Mouse (Mus musculus) telencephalon, adult 2 months (tissue): ENCODE data around the gene Carns1.
"Not testable (repeated sequence)": the region's sequence is repeated elsewhere in the genome, so short reads cannot be mapped to it uniquely, and the experiment has no call there.

Source experiments
- DNase-seq: peaks from one replicate; pipeline ENCODE4 v3.0.0-alpha.2; 2011; ENCODE audit warnings: low read depth, low spot score

The Carns1 gene

DNA sequence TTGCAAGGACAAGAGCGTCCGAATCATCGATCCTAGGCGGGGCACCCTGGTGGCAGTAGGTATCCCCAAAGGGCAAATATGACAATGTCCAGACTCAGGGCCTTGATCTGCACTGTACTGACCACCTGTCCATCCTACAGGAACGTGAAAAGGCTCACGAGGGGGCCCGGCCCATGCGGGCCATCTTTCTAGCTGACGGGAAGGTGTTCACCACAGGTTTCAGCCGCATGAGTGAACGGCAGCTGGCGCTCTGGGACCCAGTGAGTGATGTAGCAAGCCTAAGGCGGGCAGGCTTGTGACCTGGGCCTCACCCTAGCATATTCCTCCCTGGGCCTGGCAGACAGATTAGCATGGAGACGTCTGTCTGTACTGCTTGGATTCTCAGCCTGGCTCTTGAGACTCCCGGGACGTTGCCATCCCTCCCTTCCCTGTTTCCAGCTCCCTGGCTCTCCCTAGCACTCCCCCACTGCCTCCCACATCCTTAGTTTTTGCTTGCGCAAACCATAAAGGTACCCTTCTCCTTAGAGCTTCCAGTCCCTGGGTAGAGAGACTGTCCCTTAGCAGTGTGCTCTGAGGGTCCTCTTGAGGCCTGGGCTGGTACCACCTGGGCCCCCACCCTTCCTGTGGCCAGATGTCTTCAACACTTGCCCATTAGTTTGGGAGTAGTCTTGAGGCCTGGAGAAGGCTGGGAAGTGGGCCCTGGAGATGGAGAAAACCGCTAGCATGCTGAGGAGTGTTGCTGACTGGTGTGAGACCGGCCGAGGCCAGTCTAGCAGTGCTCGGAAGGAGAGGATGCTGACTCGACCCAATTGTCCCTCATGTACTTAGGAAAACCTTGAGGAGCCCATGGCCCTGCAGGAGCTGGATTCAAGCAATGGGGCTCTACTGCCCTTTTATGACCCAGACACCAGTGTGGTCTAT, 24.5 kb downstream of the Carns1 start:
- DNase-seq = no peak

DNA sequence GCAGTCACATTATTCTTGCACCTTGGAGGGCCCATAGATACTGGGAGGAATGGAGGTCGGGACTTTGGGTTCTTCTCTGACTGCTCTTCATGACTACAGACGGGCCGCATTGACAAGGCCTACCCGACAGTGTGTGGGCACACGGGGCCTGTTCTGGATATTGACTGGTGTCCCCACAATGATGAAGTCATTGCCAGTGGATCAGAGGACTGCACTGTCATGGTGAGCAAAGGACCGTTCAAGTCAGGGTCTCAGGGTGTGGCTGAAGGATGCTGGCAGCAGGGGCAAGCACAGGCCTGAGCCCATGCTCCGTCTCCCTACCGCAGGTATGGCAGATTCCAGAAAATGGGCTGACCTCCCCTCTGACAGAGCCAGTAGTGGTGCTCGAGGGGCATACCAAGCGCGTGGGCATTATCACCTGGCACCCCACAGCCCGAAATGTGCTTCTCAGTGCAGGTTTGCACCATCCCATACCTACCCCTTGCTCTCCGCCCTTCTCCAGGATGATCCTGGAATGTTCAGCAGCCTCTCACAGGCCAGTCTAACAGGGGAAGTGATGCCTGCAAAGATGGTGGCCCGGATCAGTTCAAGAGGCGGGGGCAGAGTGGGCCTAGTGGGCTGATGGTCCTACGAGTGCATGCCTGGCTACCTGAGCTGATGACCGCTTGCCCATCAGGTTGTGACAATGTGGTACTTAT, 25.4 kb downstream of the Carns1 start:
- DNase-seq = no peak

DNA sequence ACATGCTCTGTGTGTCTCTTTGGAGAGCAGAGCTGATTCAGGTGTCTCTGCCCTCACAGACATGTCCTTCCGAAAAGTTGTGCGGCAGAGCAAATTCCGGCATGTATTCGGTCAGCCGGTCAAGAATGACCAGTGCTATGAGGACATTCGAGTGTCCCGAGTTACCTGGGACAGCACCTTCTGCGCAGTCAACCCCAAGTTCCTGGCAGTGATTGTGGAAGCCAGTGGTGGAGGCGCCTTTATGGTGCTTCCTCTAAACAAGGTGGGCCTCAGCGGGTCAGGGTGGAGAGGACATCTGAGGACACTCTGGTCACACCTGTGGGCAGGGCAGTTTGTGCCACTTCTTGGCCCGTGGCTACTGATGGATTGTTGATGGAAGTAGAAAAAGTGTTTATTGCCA, 26.0 kb downstream of the Carns1 start:
- no peak for DNase-seq

DNA sequence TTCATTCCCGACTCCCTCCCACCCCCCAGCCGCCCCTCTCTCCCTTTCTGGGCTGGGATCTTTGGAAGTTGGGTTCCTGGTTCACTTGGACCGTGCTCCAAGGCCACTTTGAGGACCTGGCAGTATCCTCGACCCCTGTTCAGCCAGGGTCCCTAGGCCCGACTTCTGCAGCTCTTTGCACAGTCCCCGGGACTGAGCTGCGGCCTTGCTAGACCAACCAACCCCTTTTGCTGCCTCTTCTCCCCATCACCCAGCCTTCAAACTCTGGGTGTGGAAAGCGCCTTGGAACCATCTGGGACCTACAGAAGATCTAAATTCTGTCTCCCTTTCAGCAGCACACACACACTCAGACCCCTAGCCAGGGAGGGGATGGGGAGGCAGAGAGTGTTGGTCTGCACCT, 26.5 kb downstream of the Carns1 start:
- DNase-seq = no peak

DNA sequence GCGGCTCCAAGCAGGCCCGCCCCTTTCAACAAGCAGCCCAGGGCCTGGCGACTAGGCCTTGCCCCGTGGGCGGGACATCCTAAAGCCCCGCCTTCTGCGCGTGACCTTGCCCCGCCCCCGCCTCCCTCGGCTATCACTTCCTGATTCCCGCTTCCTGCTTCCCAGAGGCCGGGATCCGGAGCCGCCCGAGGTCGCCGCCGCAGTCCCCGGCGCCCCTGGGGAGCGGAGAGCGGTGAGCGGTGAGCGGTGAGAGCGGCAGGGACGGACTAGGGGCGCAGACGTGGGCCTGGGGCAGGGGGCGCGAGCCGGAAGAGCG, 26.8 kb downstream of the Carns1 start, which contains the start of gene Coro1b:
Gene Coro1b, plus strand, starts transcription at position 129 of the 316 bp plus-strand sequence.
- DNase-seq = peak; percentile 85

DNA sequence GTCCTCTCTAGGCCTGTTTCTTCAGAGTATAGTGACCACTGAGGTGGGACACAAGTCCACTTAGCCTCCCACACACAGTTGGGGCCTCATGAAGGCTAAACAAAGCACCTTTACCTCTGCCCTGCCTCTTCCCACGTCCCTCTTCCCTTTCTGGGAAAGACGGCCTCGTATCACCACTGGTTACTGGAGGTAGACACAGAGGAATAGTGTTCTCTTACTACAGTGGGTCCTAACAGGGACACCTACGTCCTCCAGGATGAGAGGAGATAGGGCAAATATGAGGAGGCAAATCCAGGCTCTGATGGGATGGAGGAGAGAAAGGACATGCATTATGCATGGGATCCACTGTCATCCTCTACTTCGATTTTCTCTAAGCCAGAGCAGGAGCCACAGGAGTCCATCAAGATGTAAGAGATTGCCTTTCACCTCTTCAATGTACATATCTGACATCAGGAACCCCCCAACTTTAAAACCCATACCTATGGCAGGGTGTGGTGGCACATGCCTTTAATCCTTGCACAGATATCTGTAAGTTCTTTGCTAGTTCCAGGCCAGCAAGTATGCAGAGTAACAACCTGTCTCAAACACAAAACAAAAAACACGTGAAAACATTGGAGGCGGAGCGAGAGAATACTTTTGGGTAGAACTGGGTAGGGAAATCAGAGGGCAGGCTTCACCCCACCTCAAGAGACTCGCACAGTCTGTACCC, 27.3 kb downstream of the Carns1 start:
- DNase-seq = no peak

DNA sequence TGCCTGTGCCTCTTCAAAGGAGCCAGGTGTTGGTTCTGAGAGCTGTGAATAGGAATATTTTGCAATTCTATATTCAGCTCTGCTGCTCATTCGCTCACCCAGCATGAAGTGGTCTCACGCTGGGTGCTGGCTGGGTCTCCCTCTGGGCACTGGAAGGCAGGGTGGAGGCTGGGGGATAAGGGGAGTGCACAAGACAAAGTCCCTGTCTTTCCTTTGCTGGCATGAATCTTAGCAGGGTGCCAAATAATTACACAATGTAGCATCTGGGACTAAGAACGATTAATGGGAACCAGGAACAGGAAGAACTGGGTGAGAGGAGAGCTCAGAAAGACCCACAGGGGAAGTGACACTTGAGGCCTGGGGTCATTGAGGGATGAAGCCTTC, 28.3 kb downstream of the Carns1 start:
- DNase-seq = no peak

DNA sequence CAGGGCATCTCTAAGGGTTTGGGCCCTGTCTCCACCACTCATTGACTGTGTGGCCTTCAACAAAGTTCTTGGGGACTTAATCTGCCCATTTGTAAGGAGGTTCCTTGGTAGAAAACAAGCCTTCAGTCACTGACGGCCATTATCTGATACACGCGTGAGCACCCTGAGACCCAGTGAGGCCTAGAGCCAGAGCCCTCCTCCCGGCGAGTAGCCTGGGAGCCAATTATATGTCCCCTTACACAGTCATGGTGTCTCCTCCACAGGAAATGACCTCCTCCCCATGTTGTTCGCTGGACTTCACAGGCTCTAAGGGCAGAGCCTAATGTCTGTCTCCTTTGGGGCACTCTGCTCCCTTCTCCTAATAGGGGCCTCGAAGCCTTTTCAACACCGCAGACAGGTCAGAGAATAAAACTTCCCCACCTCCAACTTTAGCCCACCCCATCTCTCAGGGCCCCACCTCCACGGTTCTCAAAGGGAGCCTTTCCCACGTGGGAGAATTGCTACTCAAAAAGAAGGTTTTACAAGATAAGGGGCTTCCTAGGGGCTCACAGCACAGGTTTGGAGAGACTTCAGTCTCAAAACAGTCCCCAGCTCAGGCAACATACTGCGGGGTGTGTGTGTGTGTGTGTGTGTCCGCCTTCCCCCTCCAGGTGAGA, 28.8 kb downstream of the Carns1 start:
- no peak for DNase-seq

DNA sequence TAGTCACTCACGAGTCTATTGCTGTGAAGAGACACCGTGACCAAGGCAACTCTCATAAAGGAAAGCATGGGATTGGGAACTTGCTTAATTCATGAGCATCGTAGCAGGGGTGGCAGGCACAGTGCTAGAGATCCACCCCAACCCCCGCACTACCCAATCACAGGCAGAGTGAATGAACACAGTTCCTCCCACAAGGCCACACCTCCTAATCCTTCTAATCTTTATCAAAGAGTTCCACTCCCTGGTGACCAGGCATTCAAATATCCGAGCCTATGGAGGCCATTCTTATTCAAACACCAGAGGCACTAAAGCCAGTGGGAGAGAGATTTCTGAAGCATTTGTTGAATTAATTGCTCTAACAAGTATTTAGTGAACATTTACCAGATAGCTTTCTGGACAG, 29.3 kb downstream of the Carns1 start:
- DNase-seq = no peak

DNA sequence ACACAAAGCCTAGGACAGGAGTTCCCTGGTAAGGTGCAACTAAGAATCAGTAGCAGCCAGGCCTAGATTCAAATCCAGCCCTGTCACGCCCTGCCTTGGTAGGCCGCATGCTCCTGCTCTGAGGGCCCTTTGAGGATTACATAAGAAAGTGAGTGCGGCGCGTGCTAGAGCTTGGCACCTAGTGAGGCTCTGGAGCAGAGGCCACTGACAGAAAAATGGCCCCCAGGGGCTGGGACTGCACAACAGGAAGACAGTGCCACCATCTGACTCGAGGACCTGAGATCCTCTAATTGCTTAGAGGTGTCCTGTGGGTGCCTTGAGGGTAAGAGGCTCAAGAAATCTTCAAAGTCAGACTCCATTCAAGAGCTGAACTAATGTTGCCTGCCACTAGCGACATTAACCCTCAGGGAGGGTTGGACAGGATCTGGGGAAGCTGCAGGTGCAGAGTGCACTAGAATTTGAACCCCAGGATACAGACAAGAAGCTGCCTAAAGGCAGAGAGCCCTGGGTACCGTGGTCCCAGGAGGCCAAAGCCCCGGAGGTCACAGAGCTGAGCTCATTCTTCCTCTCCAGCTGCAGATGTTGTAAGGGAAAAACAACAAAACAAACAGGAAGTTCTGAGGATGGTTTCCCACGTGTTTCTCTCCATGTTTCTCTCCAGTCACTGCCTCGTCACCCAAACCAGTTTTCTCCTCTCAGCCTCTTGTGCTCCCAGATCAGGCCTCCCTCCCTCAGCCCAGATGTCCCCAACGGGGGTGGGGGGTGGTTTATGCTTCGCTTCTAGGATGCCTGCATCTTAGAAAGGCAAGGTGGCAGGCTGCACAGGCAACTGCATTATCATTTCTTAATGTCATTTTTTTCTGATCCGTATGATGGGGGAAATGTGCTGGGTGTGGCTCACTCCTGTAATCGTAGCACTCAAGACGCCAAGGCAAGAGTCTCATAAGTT, 30.5 kb downstream of the Carns1 start:
- DNase-seq = no peak

DNA sequence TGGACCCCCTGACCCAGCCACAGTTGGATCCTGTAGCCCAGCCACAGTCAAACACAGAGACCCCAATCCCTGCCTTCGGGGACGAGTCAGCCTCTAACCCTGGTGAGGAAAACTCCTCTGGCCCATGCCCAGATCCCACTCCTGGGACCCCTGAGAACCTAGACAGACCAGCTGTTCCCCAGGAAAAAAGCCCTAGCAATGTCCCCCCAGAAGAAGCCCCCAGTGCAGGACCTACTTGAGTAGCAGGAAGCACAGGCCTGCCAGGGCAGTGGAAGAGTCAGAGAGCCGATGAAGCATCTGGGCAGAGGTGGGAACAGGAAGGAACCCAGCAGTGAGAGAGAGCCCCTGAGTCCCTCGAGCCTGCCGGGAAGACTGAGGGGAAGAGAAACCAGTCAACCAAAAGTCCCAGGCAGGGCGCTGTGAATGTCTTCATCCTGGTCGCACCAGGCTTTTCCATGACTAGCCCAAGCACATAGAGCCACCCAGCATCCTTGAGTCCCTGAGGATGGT, 31.5 kb downstream of the Carns1 start, which contains the start of gene Cabp4:
Gene Cabp4, minus strand, starts transcription at position 275 of the 510 bp plus-strand sequence.
- no peak for DNase-seq

DNA sequence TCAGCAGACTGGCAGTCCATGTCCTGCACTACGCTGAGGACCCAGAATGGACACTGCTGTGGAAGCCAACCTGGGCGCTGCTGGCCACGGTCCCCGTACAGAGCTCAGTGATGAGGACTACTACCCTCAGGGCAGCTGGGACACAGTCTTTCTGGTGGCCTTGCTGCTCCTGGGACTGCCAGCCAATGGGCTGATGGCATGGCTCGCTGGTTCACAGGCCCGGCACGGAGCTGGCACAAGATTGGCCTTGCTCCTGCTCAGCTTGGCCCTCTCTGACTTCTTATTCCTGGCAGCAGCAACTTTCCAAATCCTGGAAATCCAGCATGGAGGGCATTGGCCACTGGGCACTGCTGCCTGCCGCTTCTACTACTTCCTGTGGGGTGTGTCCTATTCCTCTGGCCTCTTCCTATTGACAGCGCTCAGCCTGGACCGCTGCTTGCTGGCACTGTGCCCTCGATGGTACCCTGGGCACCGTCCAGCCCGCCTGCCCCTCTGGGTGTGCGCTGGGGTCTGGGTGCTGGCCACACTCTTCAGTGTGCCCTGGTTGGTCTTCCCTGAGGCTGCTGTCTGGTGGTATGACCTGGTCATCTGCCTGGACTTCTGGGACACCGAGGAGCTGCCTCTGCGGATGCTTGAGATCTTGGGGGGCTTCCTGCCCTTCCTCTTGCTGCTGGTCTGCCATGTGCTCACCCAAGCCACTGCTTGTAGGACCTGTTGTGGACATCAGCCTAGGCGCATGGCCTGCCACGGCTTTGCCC, 32.7 kb downstream of the Carns1 start:
- DNase-seq = no peak

DNA sequence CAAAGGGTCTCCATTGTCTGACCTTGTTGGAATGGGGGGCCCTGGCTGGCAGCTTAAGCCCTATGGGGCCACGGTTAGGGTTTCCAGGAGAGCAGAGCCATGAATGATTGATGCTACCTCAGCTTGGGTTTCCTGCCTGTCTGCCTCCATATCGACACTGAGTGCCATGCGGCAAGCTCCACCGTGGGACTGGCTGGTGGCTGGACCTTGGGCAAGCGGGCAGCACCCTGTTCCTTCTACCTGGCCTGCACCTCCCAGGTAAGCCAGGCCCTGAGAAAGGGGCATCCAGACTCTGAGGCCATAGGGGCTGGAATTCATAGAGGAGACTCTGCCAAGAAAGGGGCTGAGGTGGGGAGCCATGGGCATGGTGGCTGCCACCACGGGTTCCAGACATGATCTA, 35.1 kb downstream of the Carns1 start:
- DNase-seq = no peak

DNA sequence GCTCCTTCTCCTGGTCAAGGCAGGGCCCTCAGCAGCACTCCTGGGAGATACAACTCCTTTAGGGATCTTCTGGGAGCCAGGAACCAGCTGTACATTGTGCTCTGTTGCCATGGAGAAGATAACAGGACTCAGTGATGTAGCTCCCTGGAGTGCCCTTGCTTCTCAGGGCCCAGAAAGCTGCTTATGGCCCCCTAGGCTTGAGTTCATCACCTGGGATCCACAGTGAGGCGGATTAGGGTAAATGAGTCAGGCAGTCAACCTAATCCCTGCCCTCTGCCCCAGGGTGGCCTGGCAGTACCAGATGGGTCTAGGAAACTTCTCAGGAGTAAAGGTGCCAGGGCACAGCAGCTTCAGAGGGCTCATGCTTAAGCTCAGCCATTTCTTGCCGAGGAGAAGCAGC, 35.8 kb downstream of the Carns1 start, which contains the start of gene Gpr152:
Gene Gpr152, plus strand, starts transcription at position 342 of the 400 bp plus-strand sequence.
- no peak for DNase-seq

DNA sequence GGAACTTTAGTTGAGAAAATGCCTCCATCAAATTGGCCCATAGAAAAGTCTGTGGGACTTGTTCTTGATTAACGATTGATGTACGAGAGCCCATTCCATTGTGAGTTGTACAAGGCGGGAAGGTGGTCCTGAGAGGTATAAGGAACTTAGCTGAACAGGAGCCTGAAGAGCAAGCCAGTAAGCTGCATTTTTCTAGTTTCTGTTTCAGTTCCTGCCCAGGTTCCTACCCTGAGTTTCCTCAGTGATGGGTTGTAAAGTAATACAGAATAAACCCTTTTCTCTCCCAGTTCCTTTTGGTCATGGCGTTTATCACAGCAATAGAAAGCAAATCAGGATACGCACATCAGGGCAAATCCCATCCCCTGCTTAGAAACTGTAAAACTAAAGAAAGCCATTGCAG, 37.4 kb downstream of the Carns1 start:
- no peak for DNase-seq

DNA sequence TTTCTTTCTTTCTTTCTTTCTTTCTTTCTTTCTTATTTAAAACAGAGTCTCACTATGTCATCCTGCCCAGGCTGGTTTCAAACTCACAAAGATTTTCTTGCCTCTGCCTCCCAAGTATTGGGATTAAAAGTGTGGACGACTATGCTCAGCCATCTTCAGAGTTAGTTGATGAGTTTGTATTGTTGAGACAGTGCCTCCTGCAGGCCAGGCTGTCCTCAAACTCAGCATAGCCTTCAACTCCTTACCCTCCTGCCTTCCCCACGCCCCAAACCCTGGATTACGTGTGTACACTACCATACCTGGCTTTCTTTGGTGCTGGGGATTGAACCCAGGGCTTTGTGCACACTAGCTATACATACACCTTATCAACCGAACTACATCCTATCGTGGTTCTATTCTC, 38.8 kb downstream of the Carns1 start:
- no peak for DNase-seq

DNA sequence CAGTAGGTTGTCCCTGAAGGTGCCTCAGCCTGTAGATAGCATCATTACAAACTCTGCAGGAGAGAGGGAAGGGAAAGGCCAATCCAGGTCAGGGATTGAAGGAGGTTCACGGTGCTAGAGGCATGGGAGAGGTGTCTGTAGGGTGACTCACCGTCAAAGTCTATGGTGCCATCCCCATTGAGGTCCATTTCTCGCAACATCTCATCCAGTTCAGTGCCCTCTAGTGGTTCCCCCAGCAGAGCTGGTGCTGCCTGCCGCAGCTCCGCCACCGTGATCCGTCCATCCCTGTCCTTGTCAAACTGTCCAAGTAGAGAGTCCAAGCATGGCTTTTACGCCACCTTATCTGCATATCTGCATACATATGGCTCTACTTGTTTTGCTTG, 39.3 kb downstream of the Carns1 start:
- DNase-seq = not testable (repeated sequence)

DNA sequence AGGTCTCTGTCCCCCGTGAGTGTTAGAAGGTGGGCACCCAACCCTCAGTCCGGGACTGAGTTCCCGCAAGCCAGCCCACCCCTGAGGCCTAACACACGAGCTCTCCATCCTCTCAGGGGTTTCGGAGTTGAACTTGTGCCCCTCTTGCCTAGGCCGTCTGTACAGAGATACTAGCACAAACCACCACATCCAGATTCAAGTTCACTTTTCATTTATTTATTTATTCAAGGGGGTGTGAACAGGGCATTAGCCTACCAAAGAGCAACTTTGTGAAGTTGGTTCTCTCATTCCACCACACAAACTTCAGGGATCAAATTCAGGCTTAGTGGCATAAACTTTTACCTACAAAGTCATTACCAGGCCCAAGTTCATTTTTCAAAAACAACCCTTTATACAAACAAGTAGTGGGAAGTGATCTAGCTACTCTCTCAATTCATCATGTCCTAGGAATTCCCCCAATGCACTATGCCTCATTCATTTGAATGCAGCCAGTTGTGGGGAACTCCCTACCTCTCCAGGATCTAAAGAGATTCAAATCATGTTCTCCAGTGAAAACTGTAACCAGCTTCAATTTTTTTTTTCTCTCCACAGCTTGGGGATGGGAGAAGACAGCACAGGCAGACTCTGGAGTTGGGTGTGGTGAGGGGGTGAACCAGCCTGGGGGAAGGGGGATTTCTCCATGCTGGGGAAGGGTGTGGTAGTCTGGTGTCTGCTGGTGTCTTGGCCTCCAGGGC, 39.9 kb downstream of the Carns1 start:
- DNase-seq = not testable (repeated sequence)

DNA sequence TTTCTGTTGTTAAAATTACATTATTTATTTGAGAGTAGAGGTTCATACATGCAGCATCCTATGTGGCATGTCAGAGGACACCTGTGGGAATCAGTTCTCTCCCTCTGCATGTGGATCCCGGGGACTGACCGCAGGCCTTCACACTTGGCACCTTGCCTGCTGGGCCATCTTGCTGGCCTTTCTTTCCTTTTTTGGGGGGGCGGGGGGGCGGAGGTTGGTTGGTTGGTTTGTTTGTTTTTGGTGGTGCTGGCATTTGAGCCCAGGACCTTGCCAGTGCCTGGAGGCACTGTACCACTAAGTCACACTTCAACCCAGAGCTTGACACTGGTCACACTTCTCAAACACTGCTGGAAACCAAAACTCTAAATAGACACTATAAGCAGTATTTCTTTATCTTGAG, 40.9 kb downstream of the Carns1 start:
- no peak for DNase-seq
